17 mouse cellular contexts compared by ENCODE assay signal in genomic region chr13:52605911-52606310, GRCm38 (mm10). TPM values are rescaled to one million over a fixed set of nuclear protein-coding genes. Genes with fewer than 3 reads are reported as not detected.
DNase-seq lines count a peak whose midpoint lies in the region; TF ChIP-seq lines count a peak whose summit lies in the region.
"Had no signal": no experiment of that assay in that cellular context is flagged by ENCODE, and none has a peak within 500 bp of the region (broad histone marks: within the 10 kb centered on the region; RNA-seq: fewer than 3 reads in every experiment).

No protein-coding gene starts in this region.

- H3K4me3 ChIP-seq in heart, embryonic 10.5 days: no peak overlapping the region
- H3K4me3 ChIP-seq in lung, adult 2 months (replicated peaks; ENCODE audit: extremely low read depth, low read depth, low read length): no peak overlapping the region
- no peak overlapping the region for H3K4me3 ChIP-seq in gastrocnemius, adult 2 months
- no peak overlapping the region for H3K4me3 ChIP-seq in limb, embryonic 10.5 days
- H3K4me3 ChIP-seq: erythroblast, embryonic 14.5 days; hindbrain, embryonic 10.5 days had no signal

- H3K36me3 ChIP-seq in heart, embryonic 10.5 days: 0 out of 2 replicates have a peak, but pooled peaks cover under 1% of the 10 kb centered on the region
- H3K36me3 ChIP-seq in limb, embryonic 10.5 days: no peaks in the 10 kb centered on the region
- H3K36me3 ChIP-seq: hindbrain, embryonic 10.5 days had no signal

- H3K4me1 ChIP-seq in heart, embryonic 10.5 days: peaks cover 20% of the 10 kb centered on the region
- no peaks in the 10 kb centered on the region for H3K4me1 ChIP-seq in lung, adult 2 months (ENCODE audit: control insufficient read depth, insufficient read depth, low read length)
- H3K4me1 ChIP-seq in limb, embryonic 10.5 days: 0 out of 2 replicates have a peak, but pooled peaks cover 3% of the 10 kb centered on the region

- intact Hi-C loops in gastrocnemius, adult 2 months (cut with DNase I): no loop called here
- intact Hi-C loops in heart, postnatal 14 days (cut with DNase I): no loop called here

- WGBS in heart, embryonic 10.5 days: 84% methylated on average over 4 of the region's 4 CpGs
- 71% methylated on average over 4 of the region's 4 CpGs for WGBS in lung, adult 2 months
- WGBS in limb, embryonic 10.5 days: 84% methylated on average over 4 of the region's 4 CpGs

- TF ChIP-seq POLR2A in lung, adult 2 months (IDR thresholded peaks at IDR 0.05; ENCODE audit: borderline replicate concordance, extremely low read depth, low read depth, low read length): no peak

- no peaks in the 10 kb centered on the region; the same call in 1 of the 2 replicates for H3K9me3 ChIP-seq in heart, embryonic 10.5 days
- no peaks in the 10 kb centered on the region for H3K9me3 ChIP-seq in limb, embryonic 10.5 days (replicated peaks)

- H3K27ac ChIP-seq in heart, embryonic 10.5 days: no peak overlapping the region
- no peak overlapping the region for H3K27ac ChIP-seq in gastrocnemius, adult 2 months
- H3K27ac ChIP-seq in limb, embryonic 10.5 days: no peak overlapping the region
- H3K27ac ChIP-seq: hindbrain, embryonic 10.5 days had no signal

- no peak for TF ChIP-seq CTCF in lung, adult 2 months (IDR thresholded peaks at IDR 0.05; ENCODE audit: insufficient read depth, low read length)
- no peak for TF ChIP-seq CTCF in gastrocnemius, adult 2 months (IDR thresholded peaks at IDR 0.05)

- DNase-seq in heart, adult 11 months: peak; percentile 98
- no peak for DNase-seq in heart, embryonic 10.5 days (ENCODE audit: low spot score)
- DNase-seq in lung, postnatal 14 days: peak; percentile 46
- DNase-seq in lung, adult 2 months: no peak
- peak; percentile 62 for DNase-seq in gastrocnemius, adult 2 months
- peak; percentile 70 to 78 for DNase-seq in heart, postnatal 14 days
- DNase-seq in limb, embryonic 10.5 days (ENCODE audit: low spot score): no peak
- DNase-seq in adrenal gland, postnatal 4 days (ENCODE audit: low spot score in 2 of 2): no peak
- DNase-seq: adrenal gland, postnatal 10 days; cerebellum, adult 2 months; forebrain, postnatal 0 days; kidney, adult 2 months; kidney, postnatal 36 days; right cerebral cortex, postnatal 25 days; thymus, postnatal 36 days had no signal

- no peaks in the 10 kb centered on the region for H3K27me3 ChIP-seq in heart, embryonic 10.5 days (ENCODE audit: insufficient read depth, poor library complexity, severe bottlenecking)
- no peaks in the 10 kb centered on the region for H3K27me3 ChIP-seq in limb, embryonic 10.5 days (ENCODE audit: low read depth, poor library complexity, severe bottlenecking)

RNA-seq across cellular contexts. Expression of gene Syk, which starts 22.9 kb away (rescaled TPM):
- 6.7 and 9.7 TPM in 2 replicates for polyA plus RNA-seq in heart, embryonic 10.5 days (2016; fragmentation: Nextera tagmentation; extraction: Ambion mirVana)
- polyA plus RNA-seq in lung, adult 2 months (2012; rRNA removed): 15.7 and 19.7 TPM in 2 replicates
- total RNA-seq in gastrocnemius, adult 2 months (2021): 1 to 10 TPM; 1.9 to 2.2 TPM
- total RNA-seq in heart, postnatal 14 days (2021): 10 to 100 TPM; 19.1 to 20.8 TPM
- polyA plus RNA-seq in limb, embryonic 10.5 days (2016; fragmentation: Nextera tagmentation; extraction: Ambion mirVana): 2.0 and 2.5 TPM in 2 replicates
- total RNA-seq in adrenal gland, postnatal 4 days (2021): 1 to 10 TPM; 6.9 to 8.7 TPM

Comparison
In these comparisons a context has a peak if more than half of its experiments do, and no peak if none do; other contexts are left out.
1. DNase-seq: peak in heart, adult 11 months (single experiment), lung, postnatal 14 days (single experiment), gastrocnemius, adult 2 months (single experiment) and heart, postnatal 14 days (2 of 2); none in heart, embryonic 10.5 days (single experiment), lung, adult 2 months (single experiment), limb, embryonic 10.5 days (single experiment) and adrenal gland, postnatal 4 days (0 of 2).